In genomic region chr17:30737797-30738196, GRCm38 (mm10) we compare ENCODE assay signal across 8 mouse cellular contexts.
A peak's percentile ranks its signal among the peaks of the same experiment; 100 is the strongest.
DNase-seq lines count a peak whose midpoint lies in the region; ATAC-seq and TF ChIP-seq lines count a peak whose summit lies in the region.

No protein-coding gene starts in this region.

- no peaks in the 10 kb centered on the region for H3K36me3 ChIP-seq in intestine, embryonic 14.5 days (ENCODE audit: control insufficient read depth, insufficient read depth, low read length)
- no peaks in the 10 kb centered on the region for H3K36me3 ChIP-seq in intestine, embryonic 15.5 days

- no peaks in the 10 kb centered on the region for H3K9me3 ChIP-seq in intestine, embryonic 14.5 days (ENCODE audit: control insufficient read depth, low read length)
- H3K9me3 ChIP-seq in intestine, embryonic 15.5 days: no peaks in the 10 kb centered on the region

- H3K4me3 ChIP-seq in intestine, embryonic 14.5 days (ENCODE audit: low read depth, low read length): no peak overlapping the region
- H3K4me3 ChIP-seq in intestine, embryonic 15.5 days (replicated peaks): no peak overlapping the region
- no peak overlapping the region for H3K4me3 ChIP-seq in bone marrow, adult 2 months (replicated peaks; ENCODE audit: control insufficient read depth, low read depth, low read length)

- no peak for ATAC-seq in intestine, embryonic 14.5 days (replicated peaks; ENCODE audit: low FRiP score, low TSS enrichment, low read depth)
- no peak for ATAC-seq in intestine, embryonic 15.5 days

- no peak for TF ChIP-seq POLR2A in bone marrow, adult 2 months (IDR thresholded peaks at IDR 0.05; ENCODE audit: borderline replicate concordance, control insufficient read depth, low read depth, low read length)

- no peak overlapping the region for H3K4me2 ChIP-seq in intestine, embryonic 14.5 days (ENCODE audit: low read length)
- no peak overlapping the region for H3K4me2 ChIP-seq in intestine, embryonic 15.5 days (replicated peaks)

- peak; percentile 55 for DNase-seq in intestine, embryonic 14.5 days (ENCODE audit: low spot score)
- peak; percentile 37 for DNase-seq in urinary bladder, postnatal 25 days (ENCODE audit: low spot score)
- DNase-seq in urinary bladder, postnatal 10 days (ENCODE audit: low spot score): no peak
- DNase-seq in forelimb bud, embryonic 11.5 days (ENCODE audit: low read depth, low spot score): peak; percentile 57
- DNase-seq in naive thymus-derived CD4-positive, alpha-beta T cell, adult 2 months (ENCODE audit: low read depth): peak; percentile 19
- no peak for DNase-seq in frontal cortex, postnatal 25 days (ENCODE audit: low spot score in 2 of 2)

- H3K27me3 ChIP-seq in intestine, embryonic 14.5 days (replicated peaks; ENCODE audit: control insufficient read depth, insufficient read depth, low read length): no peaks in the 10 kb centered on the region
- H3K27me3 ChIP-seq in intestine, embryonic 15.5 days (replicated peaks): no peaks in the 10 kb centered on the region

- TF ChIP-seq CTCF in bone marrow, adult 2 months (IDR thresholded peaks at IDR 0.05; ENCODE audit: control insufficient read depth, insufficient read depth, low read length): peak; percentile 60

- H3K4me1 ChIP-seq in intestine, embryonic 14.5 days (replicated peaks; ENCODE audit: control insufficient read depth, insufficient read depth, low read length): 0 out of 2 replicates have a peak, but pooled peaks cover under 1% of the 10 kb centered on the region
- no peaks in the 10 kb centered on the region for H3K4me1 ChIP-seq in intestine, embryonic 15.5 days (replicated peaks)
- H3K4me1 ChIP-seq in bone marrow, adult 2 months (ENCODE audit: control insufficient read depth, insufficient read depth, low read length): no peaks in the 10 kb centered on the region

- WGBS in intestine, embryonic 14.5 days: 43% methylated on average over 6 of the region's 6 CpGs
- 43% methylated on average over 6 of the region's 6 CpGs for WGBS in intestine, embryonic 15.5 days
- WGBS in bone marrow, adult 2 months: 61% methylated on average over 6 of the region's 6 CpGs

- H3K9ac ChIP-seq in intestine, embryonic 14.5 days (ENCODE audit: low read length): no peak overlapping the region
- no peak overlapping the region for H3K9ac ChIP-seq in intestine, embryonic 15.5 days

- H3K27ac ChIP-seq in intestine, embryonic 14.5 days (ENCODE audit: low read depth): no peak overlapping the region
- no peak overlapping the region for H3K27ac ChIP-seq in intestine, embryonic 15.5 days
- no peak overlapping the region for H3K27ac ChIP-seq in bone marrow, adult 2 months (ENCODE audit: control insufficient read depth, insufficient read depth, low read depth, low read length, poor library complexity)

Comparison
In these comparisons a context has a peak if more than half of its experiments do, and no peak if none do; other contexts are left out.
1. DNase-seq: peak in intestine, embryonic 14.5 days (single experiment), urinary bladder, postnatal 25 days (single experiment), forelimb bud, embryonic 11.5 days (single experiment) and naive thymus-derived CD4-positive, alpha-beta T cell, adult 2 months (single experiment); none in urinary bladder, postnatal 10 days (single experiment) and frontal cortex, postnatal 25 days (0 of 2).